Mouse (Mus musculus): ENCODE measurements around the gene Gm45711. TPM values are rescaled to one million over a fixed set of nuclear protein-coding genes. Genes with fewer than 3 reads are reported as not detected.
"Not testable (repeated sequence)": the region's sequence is repeated elsewhere in the genome, so short reads cannot be mapped to it uniquely, and the experiment has no call there.

Gm45711 gene
- polyA plus RNA-seq, 1 experiment from 2014 or later: not detected

DNA sequence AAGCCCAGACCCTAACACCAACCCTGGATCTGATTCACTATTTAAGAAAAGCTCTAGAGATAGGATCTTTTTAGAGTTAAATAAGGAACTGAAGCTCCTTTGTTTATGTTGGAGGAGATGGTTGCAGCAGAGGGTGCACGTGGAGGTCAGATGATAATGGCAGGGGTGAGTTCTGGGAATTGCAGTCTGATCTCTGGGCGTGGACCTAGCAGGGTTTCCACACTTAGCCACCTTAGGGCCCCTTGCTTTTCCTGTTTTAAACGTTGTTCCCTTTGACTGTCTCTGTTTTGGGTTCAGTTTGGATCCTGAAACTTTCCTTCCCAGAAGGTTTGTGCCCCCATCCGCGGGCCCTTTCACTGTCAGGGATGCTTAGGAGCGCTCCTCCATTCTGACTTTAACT, 1.5 kb downstream of the Gm45711 start:
- DNase-seq (ENCODE audit: low spot score): not testable (repeated sequence)

DNA sequence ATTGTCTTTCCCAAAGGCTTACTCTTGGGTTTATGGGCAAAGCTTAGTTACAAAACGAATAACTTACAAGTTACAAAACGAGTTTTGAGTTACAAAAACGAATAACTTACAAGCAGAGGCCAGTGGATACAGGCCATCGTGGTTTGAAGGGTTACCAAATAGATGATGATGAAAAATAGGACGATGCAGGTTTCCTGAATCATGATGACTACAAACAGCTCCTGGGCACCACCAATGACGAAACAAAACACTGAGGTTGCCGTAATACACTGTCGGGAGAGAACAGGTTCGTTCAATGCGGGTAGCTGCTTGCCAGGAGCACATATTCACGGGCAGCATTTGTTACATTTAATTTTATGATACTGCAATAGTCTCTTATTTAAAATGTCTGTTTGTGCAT, 4.9 kb downstream of the Gm45711 start:
- no peak for DNase-seq (ENCODE audit: low spot score)
- 88% methylated on average over 11 of the region's 11 CpGs for WGBS

More for the DNA sequence above, 1.5 kb downstream of the Gm45711 start:
- not testable (repeated sequence) for H3K9me3 ChIP-seq; H3K4me3 ChIP-seq; H3K4me1 ChIP-seq; H3K27me3 ChIP-seq (replicated peaks; ENCODE audit: low read depth, poor library complexity, severe bottlenecking); H3K27ac ChIP-seq (replicated peaks); H3K36me3 ChIP-seq (replicated peaks)
- WGBS: 56% methylated on average over 6 of the region's 6 CpGs

DNA sequence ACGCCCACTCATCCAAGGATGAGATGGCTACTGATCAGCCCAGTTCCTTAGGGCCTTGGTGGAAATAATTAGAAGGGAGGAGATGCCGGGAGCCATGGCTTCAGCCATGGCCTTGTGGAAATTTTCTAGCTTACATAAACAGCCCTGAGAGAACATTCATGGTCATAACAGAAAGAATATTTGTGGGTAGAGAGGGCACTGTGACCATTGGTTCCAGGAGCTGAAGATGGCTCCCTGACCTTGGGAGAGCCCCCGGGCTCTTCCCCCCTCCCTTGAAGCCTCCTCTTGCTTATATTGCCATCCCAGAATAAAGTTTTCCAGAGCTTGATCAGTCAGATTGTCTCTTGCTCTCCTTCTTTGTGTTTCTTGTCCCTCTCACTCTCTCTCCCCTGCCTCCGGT, 7.3 kb downstream of the Gm45711 start:
- H3K9me3 ChIP-seq; H3K4me3 ChIP-seq; DNase-seq (ENCODE audit: low spot score); H3K36me3 ChIP-seq (replicated peaks); H3K27me3 ChIP-seq (replicated peaks; ENCODE audit: low read depth, poor library complexity, severe bottlenecking); H3K27ac ChIP-seq (replicated peaks): not testable (repeated sequence)
- peaks cover 13% of the 10 kb centered on the region for H3K4me1 ChIP-seq
- WGBS: 87% methylated on average over 4 of the region's 4 CpGs

More for the DNA sequence above, 4.9 kb downstream of the Gm45711 start:
- Histone ChIP-seq H3K4me3 (no peak overlapping the region), H3K36me3 (replicated peaks) (no peaks in the 10 kb centered on the region), H3K4me1 (peaks cover 13% of the 10 kb centered on the region), H3K9me3 (no peaks in the 10 kb centered on the region), H3K27ac (replicated peaks) (no peak overlapping the region), H3K27me3 (replicated peaks; ENCODE audit: low read depth, poor library complexity, severe bottlenecking) (no peaks in the 10 kb centered on the region)

- 14% methylated on average over 3 of the region's 3 CpGs for WGBS
- H3K27me3 ChIP-seq (replicated peaks; ENCODE audit: low read depth, poor library complexity, severe bottlenecking); H3K4me3 ChIP-seq; H3K27ac ChIP-seq (replicated peaks); H3K36me3 ChIP-seq (replicated peaks); H3K9me3 ChIP-seq: not testable (repeated sequence)
- DNase-seq (ENCODE audit: low spot score): peak; percentile 37
- H3K4me1 ChIP-seq: peaks cover 16% of the 10 kb centered on the region
Measured at GRCm38 (mm10) chr8:104301577-104301976, 8.3 kb downstream of the Gm45711 start.

DNA sequence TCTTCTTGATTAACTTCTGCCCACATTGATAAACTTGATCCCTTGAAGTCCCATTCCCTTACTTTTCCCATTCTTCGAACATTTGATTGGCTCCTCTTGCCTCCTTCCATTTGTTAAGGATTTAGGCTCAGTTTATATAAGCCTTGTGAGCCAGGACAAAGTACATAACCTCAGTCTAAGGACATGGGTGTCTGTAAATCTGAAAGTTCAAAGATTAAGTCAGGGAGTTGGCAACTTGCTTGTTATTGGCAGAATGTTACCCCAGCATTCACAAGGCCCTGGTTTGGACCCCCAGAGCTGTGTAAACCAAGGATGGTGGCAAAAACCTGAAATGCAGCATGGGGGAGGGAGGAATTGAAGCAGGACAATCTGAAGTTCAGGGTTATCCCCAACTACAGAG, 15.5 kb downstream of the Gm45711 start:
- Histone ChIP-seq H3K9me3 (no peaks in the 10 kb centered on the region), H3K4me3 (no peak overlapping the region), H3K27ac (replicated peaks) (no peak overlapping the region), H3K36me3 (replicated peaks) (no peaks in the 10 kb centered on the region), H3K27me3 (replicated peaks; ENCODE audit: low read depth, poor library complexity, severe bottlenecking) (no peaks in the 10 kb centered on the region), H3K4me1 (peaks cover 3% of the 10 kb centered on the region; the same call in 1 of the 2 replicates)
- DNase-seq (ENCODE audit: low spot score): no peak
- 90% methylated on average over 1 of the region's 1 CpGs for WGBS

- H3K4me1 ChIP-seq; H3K36me3 ChIP-seq (replicated peaks); H3K27ac ChIP-seq (replicated peaks); H3K27me3 ChIP-seq (replicated peaks; ENCODE audit: low read depth, poor library complexity, severe bottlenecking); H3K9me3 ChIP-seq; H3K4me3 ChIP-seq; DNase-seq (ENCODE audit: low spot score): not testable (repeated sequence)
- WGBS: 88% methylated on average over 12 of the region's 12 CpGs
Measured at GRCm38 (mm10) chr8:104293081-104293480, 16.8 kb downstream of the Gm45711 start, which contains the start of gene Cmtm2a. Cmtm2a (minus strand) TSS chr8:104293181.

GRCm38 (mm10) chr8:104268937-104269440, 40.9 kb downstream of the Gm45711 start:
- Histone ChIP-seq H3K27me3 (replicated peaks; ENCODE audit: low read depth, poor library complexity, severe bottlenecking) (no peaks in the 10 kb centered on the region), H3K36me3 (replicated peaks) (peaks cover 14% of the 10 kb centered on the region), H3K4me3 (no peak overlapping the region), H3K27ac (replicated peaks) (no peak overlapping the region), H3K4me1 (no peaks in the 10 kb centered on the region), H3K9me3 (no peaks in the 10 kb centered on the region)
- WGBS: 88% methylated on average over 6 of the region's 6 CpGs
- DNase-seq (ENCODE audit: low spot score): no peak

DNA sequence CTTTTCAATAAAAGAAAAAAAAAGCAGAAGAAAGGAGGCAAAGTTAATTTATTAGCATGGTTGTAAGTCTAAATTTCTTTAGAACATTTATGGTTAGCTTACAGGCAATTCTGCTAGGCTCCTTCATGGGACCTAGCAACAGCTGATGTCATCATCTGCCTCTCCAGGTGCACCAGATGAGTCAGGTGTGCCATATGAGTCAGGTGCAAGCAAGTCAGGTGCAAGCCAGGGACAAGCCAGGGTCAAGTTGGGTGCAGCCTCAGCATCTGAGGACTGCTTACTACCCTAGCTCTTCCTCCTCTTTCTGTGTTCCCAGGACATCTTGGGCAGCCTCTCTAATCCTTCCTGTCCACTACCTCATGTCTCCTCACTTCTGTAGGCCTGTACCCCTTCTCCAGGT, 41.5 kb downstream of the Gm45711 start:
- H3K9me3 ChIP-seq: no peaks in the 10 kb centered on the region
- DNase-seq (ENCODE audit: low spot score): no peak
- H3K36me3 ChIP-seq (replicated peaks): peaks cover 20% of the 10 kb centered on the region
- no peak overlapping the region for H3K27ac ChIP-seq (replicated peaks)
- H3K4me3 ChIP-seq: no peak overlapping the region
- no peaks in the 10 kb centered on the region for H3K4me1 ChIP-seq
- H3K27me3 ChIP-seq (replicated peaks; ENCODE audit: low read depth, poor library complexity, severe bottlenecking): no peaks in the 10 kb centered on the region

GRCm38 (mm10) chr8:104264271-104264935, 45.5 kb downstream of the Gm45711 start:
- not testable (repeated sequence) for H3K4me1 ChIP-seq; DNase-seq (ENCODE audit: low spot score); H3K4me3 ChIP-seq; H3K27me3 ChIP-seq (replicated peaks; ENCODE audit: low read depth, poor library complexity, severe bottlenecking); H3K9me3 ChIP-seq; H3K27ac ChIP-seq (replicated peaks)
- WGBS: 97% methylated on average over 22 of the region's 22 CpGs
- H3K36me3 ChIP-seq (replicated peaks): peaks cover 45% of the 10 kb centered on the region

- 95% methylated on average over 5 of the region's 5 CpGs for WGBS
- H3K9me3 ChIP-seq; H3K27ac ChIP-seq (replicated peaks); H3K4me1 ChIP-seq; DNase-seq (ENCODE audit: low spot score); H3K4me3 ChIP-seq; H3K27me3 ChIP-seq (replicated peaks; ENCODE audit: low read depth, poor library complexity, severe bottlenecking): not testable (repeated sequence)
- H3K36me3 ChIP-seq (replicated peaks): peaks cover 69% of the 10 kb centered on the region
Measured at GRCm38 (mm10) chr8:104261802-104262201, 48.1 kb downstream of the Gm45711 start.

GRCm38 (mm10) chr8:104253016-104253415, 56.9 kb downstream of the Gm45711 start:
- 85% methylated on average over 3 of the region's 3 CpGs for WGBS
- peaks cover 15% of the 10 kb centered on the region for H3K4me1 ChIP-seq
- DNase-seq (ENCODE audit: low spot score): peak; percentile 25

DNA sequence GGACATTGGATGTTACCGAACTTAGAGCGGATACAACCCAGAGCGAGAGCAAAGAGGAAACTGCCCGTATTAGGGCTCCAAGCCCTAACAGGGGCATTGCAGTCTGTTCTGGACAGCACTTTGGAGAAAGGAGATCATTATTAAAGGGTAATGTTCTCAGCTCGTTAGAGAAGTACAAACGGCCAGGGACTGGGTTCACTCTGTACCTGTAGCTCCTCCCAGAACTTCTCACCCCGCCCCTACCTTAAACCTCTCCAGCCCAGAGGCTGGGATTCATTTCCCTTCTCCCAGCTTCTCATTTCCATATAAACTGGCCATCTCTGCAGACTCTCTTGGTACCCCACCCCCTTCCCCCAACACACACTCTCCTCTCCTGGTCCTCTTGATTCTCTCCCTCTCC, 58.4 kb downstream of the Gm45711 start:
- no peaks in the 10 kb centered on the region for H3K9me3 ChIP-seq
- peak overlapping the region; percentile 90 for H3K27ac ChIP-seq (replicated peaks)
- peaks cover 29% of the 10 kb centered on the region for H3K4me1 ChIP-seq
- H3K27me3 ChIP-seq (replicated peaks; ENCODE audit: low read depth, poor library complexity, severe bottlenecking): no peaks in the 10 kb centered on the region
- peak overlapping the region; percentile 71 for H3K4me3 ChIP-seq
- 0% methylated on average over 7 of the region's 7 CpGs for WGBS
- H3K36me3 ChIP-seq (replicated peaks): no peaks in the 10 kb centered on the region
- peak; percentile 38 for DNase-seq (ENCODE audit: low spot score)

More at GRCm38 (mm10) chr8:104253016-104253415, 56.9 kb downstream of the Gm45711 start:
- no peaks in the 10 kb centered on the region for H3K9me3 ChIP-seq
- peaks cover 11% of the 10 kb centered on the region for H3K36me3 ChIP-seq (replicated peaks)
- H3K4me3 ChIP-seq: no peak overlapping the region
- H3K27ac ChIP-seq (replicated peaks): no peak overlapping the region
- no peaks in the 10 kb centered on the region for H3K27me3 ChIP-seq (replicated peaks; ENCODE audit: low read depth, poor library complexity, severe bottlenecking)
